Mouse (Mus musculus): Measurements from ENCODE around the gene Igfbp5.

Gene Igfbp5

GRCm38 (mm10) chr1:72811061-72811460, 63.6 kb downstream of the Igfbp5 start:
- no peak for ATAC-seq (ENCODE audit: low TSS enrichment)

- peak; percentile 100 for ATAC-seq (ENCODE audit: low TSS enrichment)
Observed at GRCm38 (mm10) chr1:72809951-72810675, 64.6 kb downstream of the Igfbp5 start.

GRCm38 (mm10) chr1:72809304-72809703, 65.4 kb downstream of the Igfbp5 start:
- no peak for ATAC-seq (ENCODE audit: low TSS enrichment)

Data from frontal cortex, adult (tissue).